Mouse (Mus musculus): ENCODE data around the gene Tmprss11c.
"Not testable (repeated sequence)": the region's sequence is repeated elsewhere in the genome, so short reads cannot be mapped to it uniquely, and the experiment has no call there.

Gene Tmprss11c

DNA sequence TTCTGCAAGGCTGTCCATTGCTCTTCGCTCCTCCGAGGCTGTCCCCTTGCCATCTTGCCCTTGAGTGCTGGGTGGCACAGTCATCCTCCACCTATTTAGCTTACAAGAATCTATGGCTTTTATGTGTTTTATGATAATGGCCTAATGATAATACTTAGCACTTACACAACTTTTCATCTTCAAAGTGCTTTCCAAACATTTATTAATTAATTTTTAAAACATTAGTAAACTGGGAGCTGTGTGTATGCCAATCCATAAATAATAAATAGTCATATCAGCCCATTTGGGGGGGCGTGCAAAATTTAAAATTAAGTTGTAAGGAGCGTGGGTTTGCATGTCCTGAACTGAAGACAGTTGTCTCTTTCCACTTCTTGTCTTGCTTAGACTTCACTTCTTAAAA lies at the start of gene Tmprss11c:
TSS of gene Tmprss11c (minus strand) at position 101 of the 400 bp plus-strand sequence.
- no peak for DNase-seq

DNA sequence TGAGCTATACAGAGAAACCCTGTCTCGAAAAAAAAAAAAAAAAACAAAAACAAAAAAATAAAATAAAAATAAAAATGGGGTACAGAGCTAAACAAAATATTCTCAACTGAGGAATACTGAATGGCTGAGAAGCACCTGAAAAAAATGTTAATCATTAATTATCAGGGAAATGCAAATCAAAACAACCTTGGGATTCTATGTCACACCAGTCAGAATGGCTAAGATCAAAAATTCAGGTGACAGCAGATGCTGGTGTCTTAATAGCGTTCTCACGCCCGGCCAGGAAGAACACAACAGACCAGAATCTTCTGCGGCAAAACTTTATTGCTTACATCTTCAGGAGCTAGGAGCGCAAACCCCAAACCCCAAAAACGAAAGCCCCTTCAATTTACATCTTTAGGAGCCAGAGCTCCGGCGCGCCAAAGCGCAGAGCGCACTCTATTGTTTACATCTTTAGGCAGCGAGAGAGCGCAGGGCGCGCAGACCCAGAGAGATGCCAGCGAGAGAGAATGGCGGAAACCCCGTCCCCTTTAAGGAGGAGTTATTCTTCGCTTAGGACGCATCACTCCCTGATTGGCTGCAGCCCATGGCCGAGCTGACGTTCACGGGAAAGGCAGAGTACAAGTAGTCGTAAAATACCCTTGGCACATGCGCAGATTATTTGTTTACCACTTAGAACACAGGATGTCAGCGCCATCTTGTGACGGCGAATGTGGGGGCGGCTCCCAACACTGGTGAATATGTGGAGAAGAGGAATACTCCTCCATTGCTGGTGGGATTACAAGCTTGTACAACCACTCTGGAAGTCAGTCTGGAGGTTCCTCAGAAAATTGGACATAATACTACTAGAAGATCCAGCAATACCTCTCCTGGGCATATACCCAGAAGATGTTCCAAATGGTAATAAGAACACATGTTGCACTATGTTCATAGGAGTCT lies 29.2 kb upstream of the Tmprss11c start:
- not testable (repeated sequence) for DNase-seq

DNA sequence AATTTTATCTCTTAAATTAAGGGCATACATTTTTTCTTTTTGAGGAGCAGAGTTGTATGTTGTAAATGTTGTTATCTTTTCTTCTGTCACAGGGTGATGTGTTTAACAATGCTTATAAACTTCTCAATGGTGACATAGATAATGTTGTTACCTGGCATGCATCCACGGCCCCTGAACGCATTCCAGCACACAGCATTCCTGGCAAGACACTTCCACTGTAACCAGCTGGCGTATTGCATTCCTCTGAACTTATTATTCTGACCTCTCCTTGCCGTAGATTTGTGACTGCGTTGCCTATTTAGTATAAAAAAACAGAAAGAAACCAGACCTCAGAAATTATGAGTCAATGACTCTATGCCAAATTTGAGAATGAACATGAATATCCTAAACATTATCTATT lies 17.0 kb upstream of the Tmprss11c start:
- no peak for DNase-seq

DNA sequence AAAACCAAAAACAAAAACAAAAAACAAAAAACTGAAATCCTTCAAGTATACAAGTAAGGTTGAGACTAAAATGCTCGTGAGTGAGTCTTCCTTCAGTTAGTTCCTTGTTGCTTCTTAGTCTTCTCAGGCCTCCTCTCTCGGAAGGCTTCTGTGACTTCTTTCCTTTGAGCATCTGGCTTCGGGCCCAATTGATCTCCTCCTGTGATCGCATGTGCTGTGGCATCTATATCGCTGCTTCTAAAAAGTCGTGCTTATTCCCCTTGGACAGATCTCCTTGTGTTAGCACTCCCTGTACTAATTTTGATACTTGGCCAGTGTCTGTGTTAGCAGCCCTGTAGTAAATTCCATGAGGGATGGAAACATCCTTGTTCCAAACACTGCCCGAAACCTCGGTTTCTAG lies 14.8 kb upstream of the Tmprss11c start:
- no peak for DNase-seq

DNA sequence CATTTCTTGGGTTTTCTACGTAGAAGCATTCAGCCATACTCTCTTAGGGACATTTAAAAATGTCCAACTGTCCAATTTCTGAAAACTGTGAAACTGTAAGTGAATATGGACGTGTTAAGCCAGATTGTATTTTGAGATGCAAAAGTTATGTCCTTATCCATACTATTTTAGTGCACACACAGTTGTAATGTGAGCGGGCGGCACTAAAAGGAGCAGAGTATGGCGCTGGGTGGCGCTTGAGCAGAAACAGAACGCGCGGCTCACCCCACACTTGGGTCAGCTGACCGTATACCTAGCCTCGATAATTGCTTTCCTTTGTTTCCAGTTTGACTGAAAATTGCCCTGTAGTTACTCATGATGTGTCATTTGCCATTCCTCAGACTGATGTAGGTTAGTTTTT lies 42.5 kb downstream of the Tmprss11c start:
- no peak for DNase-seq

DNA sequence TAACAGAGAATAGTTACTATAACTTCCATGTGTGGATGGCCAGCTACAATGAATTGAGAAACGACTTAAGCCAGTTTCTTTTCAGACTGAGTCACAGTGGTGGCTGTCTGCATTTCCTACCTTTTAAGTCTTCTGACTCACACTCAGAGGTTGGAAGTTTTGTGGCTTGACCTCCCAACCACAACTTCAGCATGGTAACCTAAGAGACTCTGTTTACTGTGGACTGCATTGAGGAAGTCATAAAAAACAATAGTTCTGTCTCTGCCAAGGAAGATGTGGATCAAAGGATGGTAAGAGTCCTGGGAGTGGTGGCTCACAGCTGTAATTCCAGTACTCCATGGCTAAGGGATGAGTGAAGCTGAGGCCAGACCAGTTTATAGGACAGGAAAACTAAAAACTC lies 44.2 kb downstream of the Tmprss11c start:
- no peak for DNase-seq

DNA sequence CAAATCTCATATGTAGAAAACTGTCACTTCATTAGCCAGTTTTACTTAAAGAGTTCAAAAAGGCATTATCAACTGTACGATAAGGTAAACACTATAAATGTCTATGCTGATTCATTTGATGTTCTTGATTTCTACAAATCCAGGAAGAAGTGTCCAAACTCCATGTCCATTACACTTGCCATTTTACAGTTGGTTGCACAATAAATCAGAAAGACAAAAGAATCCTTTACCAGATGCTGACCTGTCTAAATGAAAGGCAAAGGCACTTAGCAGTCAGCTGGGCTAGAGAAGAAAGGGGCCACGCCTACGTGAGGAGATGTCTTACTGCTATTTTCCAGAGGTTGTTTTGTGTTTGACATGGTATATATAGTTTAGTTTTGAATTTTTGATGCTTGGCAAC lies 44.8 kb downstream of the Tmprss11c start:
- no peak for DNase-seq

DNA sequence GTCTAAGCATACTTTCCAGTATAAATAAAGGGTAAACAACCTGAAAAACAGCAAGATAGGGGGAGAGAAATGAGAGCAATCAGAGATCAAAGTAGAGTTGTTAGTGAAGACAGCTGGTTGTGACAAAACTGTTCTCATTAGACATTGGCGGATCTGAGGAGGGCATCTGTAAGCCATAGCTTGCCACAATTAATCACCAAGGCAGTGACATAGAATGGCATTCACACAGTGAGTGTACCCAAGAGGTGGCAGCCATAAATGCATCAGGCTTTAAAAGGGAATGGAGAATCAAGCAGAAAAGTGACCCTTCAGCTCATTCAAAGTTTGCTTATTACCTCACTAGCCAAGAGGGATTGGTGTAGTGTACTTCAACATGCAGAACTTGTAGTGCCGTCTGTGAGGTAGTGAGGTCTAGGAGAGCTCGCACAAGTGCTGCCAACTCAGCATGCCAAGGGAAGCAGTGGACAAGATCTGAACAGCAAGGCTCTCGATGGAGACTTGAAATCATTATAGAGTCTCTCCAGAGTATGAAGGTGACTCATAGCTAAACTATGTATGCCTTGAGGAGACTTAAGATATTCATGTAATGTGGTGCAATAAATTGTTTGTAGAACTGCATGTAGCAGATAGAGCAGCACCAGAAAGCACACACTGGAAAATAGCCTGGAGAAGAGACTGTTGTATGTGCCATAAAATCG lies 61.8 kb downstream of the Tmprss11c start:
- no peak for DNase-seq

DNA sequence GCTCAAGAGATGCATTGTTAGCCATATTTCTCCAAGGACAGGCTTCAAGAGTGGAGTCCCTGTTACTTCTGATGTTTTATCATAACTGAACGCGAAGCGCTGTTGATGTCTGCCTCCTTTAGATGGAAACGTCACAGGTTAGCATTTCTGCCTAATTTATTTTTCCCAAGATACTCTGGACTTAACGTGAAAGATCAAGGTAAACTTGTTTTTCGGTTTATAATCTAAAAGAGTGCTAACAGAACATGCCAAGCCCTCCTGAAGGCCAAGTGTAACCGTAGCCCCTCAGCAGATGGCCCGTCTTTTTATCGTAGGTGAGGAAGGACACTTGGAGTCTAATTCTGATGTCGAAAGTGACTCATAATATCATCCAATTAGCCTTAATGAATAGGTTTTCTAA lies 91.3 kb downstream of the Tmprss11c start, which contains the start of gene Gnrhr:
TSS of gene Gnrhr (minus strand) at position 101 of the 400 bp plus-strand sequence.
- no peak for DNase-seq

DNA sequence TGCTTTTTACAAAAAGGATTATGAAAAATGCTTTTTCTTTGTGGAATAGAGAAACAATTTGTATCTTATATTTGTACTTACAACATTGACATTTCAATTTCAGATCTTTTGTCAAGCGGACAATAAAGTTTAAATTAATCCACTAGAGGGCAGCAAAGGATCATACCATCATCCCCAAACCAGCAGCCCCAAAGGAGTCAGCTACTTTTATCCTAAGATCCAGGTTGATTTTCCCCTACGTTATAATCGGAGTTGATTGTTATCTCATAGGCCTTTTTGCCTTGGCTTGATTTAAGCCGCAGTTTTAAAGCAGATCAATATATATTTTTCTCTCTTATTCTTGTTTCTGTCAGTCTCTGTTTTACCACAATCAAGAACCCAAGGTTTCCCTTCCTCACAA lies 97.8 kb downstream of the Tmprss11c start:
- DNase-seq: no peak

DNA sequence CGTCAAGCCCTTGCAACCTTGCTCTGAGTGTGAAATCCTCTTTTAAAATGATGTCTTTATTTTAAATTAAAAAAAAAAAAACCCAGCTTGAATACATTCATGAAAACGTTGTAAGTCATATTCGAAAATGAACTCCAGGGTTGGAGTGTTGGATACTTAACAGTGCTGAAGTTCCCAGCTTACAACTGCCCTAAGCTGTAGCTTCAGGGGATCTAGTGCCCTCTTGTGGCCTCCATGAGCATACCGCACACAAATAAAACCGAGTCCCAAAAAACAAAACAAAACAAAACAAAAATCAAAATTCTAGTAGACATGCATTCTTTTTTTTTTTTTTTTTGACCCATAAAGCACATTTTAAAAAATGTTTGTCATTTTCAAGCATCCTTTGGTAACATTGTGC lies 98.3 kb downstream of the Tmprss11c start:
- DNase-seq: no peak

DNA sequence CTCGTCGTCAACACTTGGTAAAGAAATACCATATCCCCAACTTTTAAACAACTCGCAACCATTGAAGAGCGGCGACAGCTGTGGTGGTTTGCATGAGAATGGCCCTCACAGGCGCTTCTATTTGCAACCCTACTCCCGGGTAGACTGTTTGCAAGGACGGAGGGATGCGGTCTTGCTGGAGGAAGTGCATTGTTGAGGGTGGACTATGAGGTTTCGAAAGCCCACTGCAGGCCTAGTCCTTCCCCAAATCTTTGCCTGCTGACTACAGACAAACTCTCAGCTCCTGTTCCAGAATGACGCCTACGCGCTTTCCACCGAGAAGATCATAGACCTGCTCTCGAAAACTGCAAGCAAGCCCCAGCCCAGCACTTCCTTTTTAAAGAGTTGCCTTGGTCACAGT lies 98.8 kb downstream of the Tmprss11c start:
- no peak for DNase-seq

DNA sequence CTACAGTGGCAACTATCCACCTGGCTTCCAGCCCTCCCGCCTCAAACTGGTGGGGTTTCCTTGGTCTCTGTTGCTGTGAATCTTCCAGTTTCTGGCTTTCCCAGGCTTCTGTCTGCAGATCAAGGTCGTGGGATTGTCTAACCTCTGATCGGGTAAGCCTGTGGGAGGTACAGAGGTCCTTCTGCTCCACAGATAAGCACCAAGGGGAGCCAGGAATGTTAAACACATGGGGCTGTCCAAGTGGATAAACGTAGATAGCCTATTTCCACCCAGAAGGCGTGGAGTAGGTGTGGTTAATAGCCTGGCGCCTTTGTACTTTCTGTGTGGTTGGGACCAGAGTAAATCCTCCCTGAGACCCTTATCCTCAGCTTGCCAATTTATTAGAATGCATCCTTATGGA lies 101.7 kb downstream of the Tmprss11c start:
- no peak for DNase-seq

Data from right cerebral cortex, postnatal 25 days (tissue).